ENCODE assay signal across 23 mouse cellular contexts in the genomic region with DNA sequence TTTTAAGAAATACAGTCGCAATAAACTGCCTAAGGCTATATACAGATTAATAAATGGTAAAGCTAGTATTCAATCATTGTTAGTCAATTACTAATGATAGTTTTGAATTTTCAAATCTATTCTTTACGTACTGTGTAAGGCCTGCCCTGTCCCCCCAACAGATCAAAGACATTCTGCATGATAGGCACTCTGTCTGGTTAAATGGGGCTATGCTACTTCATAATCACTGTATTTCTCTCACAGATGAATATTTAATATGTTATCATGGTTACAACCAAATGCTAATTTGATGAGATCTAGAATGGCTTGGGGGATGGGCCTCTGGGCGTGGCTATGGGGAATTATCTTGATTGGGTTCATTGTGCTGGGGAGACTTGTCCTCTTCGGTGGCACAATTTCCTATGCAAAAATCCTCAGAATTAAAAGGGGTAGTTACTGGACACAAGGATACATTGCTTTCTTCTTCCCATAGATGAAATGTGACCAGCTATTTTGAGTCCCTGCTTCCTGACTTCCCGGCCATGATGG. TPM values are rescaled to one million over a fixed set of nuclear protein-coding genes. Genes with fewer than 3 reads are reported as not detected.
DNase-seq lines count a peak whose midpoint lies in the region; ATAC-seq lines count a peak whose summit lies in the region.
"Had no signal": no experiment of that assay in that cellular context is flagged by ENCODE, and none has a peak within 500 bp of the region (broad histone marks: within the 10 kb centered on the region; RNA-seq: fewer than 3 reads in every experiment).

No protein-coding gene starts in this region.

- no peaks in the 10 kb centered on the region for H3K9me3 ChIP-seq in forebrain, embryonic 12.5 days
- no peaks in the 10 kb centered on the region for H3K9me3 ChIP-seq in forebrain, embryonic 11.5 days (ENCODE audit: control insufficient read depth, low read length)
- H3K9me3 ChIP-seq in hindbrain, embryonic 12.5 days (replicated peaks), result no peaks in the 10 kb centered on the region
- H3K9me3 ChIP-seq in hindbrain, embryonic 16.5 days (ENCODE audit: control insufficient read depth, low read length), result no peaks in the 10 kb centered on the region
- H3K9me3 ChIP-seq in neural tube, embryonic 12.5 days, result no peaks in the 10 kb centered on the region
- no peaks in the 10 kb centered on the region for H3K9me3 ChIP-seq in midbrain, embryonic 16.5 days (replicated peaks; ENCODE audit: control insufficient read depth, low read length, poor library complexity, severe bottlenecking)
- H3K9me3 ChIP-seq: embryonic facial prominence, embryonic 13.5 days; G1E; heart, embryonic 15.5 days had no signal

- H3K27me3 ChIP-seq in forebrain, embryonic 12.5 days, result no peaks in the 10 kb centered on the region
- H3K27me3 ChIP-seq in forebrain, embryonic 11.5 days (ENCODE audit: control insufficient read depth, insufficient read depth, low read length), result no peaks in the 10 kb centered on the region
- H3K27me3 ChIP-seq in hindbrain, embryonic 12.5 days, result no peaks in the 10 kb centered on the region
- no peaks in the 10 kb centered on the region for H3K27me3 ChIP-seq in hindbrain, embryonic 16.5 days (replicated peaks; ENCODE audit: control insufficient read depth, insufficient read depth, low read length)
- no peaks in the 10 kb centered on the region for H3K27me3 ChIP-seq in neural tube, embryonic 12.5 days (replicated peaks)
- no peaks in the 10 kb centered on the region for H3K27me3 ChIP-seq in midbrain, embryonic 16.5 days (ENCODE audit: control insufficient read depth, insufficient read depth, low read depth, low read length)
- H3K27me3 ChIP-seq: embryonic facial prominence, embryonic 13.5 days; heart, embryonic 15.5 days had no signal

- peak; percentile 33; the same call in 1 of the 2 replicates for ATAC-seq in forebrain, embryonic 12.5 days (ENCODE audit: low FRiP score)
- ATAC-seq in forebrain, embryonic 11.5 days (replicated peaks; ENCODE audit: low FRiP score), result no peak
- ATAC-seq in hindbrain, embryonic 12.5 days (ENCODE audit: low FRiP score), result 0 out of 2 replicates have a peak, but pooled peaks have one; percentile 54
- no peak for ATAC-seq in hindbrain, embryonic 16.5 days
- ATAC-seq in neural tube, embryonic 12.5 days (ENCODE audit: low FRiP score, low read depth), result 0 out of 2 replicates have a peak, but pooled peaks have one; percentile 37
- ATAC-seq in midbrain, embryonic 16.5 days, result peak; percentile 21; the same call in 1 of the 2 replicates
- ATAC-seq in frontal cortex, adult (ENCODE audit: low TSS enrichment), result no peak
- ATAC-seq: CD4-positive, CD25-positive, alpha-beta regulatory T cell, adult 4 months; hindbrain, postnatal 0 days had no signal

- WGBS in forebrain, embryonic 12.5 days, result 77% methylated on average over 5 of the region's 5 CpGs
- WGBS in forebrain, embryonic 11.5 days, result 81% methylated on average over 5 of the region's 5 CpGs
- 80% methylated on average over 5 of the region's 5 CpGs for WGBS in hindbrain, embryonic 12.5 days
- WGBS in hindbrain, embryonic 16.5 days, result 77% methylated on average over 5 of the region's 5 CpGs
- WGBS in neural tube, embryonic 12.5 days, result 73% methylated on average over 5 of the region's 5 CpGs
- 78% methylated on average over 5 of the region's 5 CpGs for WGBS in midbrain, embryonic 16.5 days

- no peaks in the 10 kb centered on the region for H3K36me3 ChIP-seq in forebrain, embryonic 12.5 days (replicated peaks)
- no peaks in the 10 kb centered on the region for H3K36me3 ChIP-seq in forebrain, embryonic 11.5 days (ENCODE audit: control insufficient read depth, insufficient read depth, low read length)
- H3K36me3 ChIP-seq in hindbrain, embryonic 12.5 days, result no peaks in the 10 kb centered on the region
- H3K36me3 ChIP-seq in hindbrain, embryonic 16.5 days (ENCODE audit: control insufficient read depth, insufficient read depth, low read length), result no peaks in the 10 kb centered on the region
- no peaks in the 10 kb centered on the region for H3K36me3 ChIP-seq in neural tube, embryonic 12.5 days
- no peaks in the 10 kb centered on the region for H3K36me3 ChIP-seq in midbrain, embryonic 16.5 days (ENCODE audit: control insufficient read depth, insufficient read depth, low read length)
- H3K36me3 ChIP-seq: embryonic facial prominence, embryonic 13.5 days had no signal

- H3K4me3 ChIP-seq in forebrain, embryonic 12.5 days (replicated peaks), result no peak overlapping the region
- no peak overlapping the region for H3K4me3 ChIP-seq in forebrain, embryonic 11.5 days (ENCODE audit: low read depth, low read length)
- H3K4me3 ChIP-seq in hindbrain, embryonic 12.5 days, result no peak overlapping the region
- no peak overlapping the region for H3K4me3 ChIP-seq in hindbrain, embryonic 16.5 days (ENCODE audit: low read length)
- H3K4me3 ChIP-seq in neural tube, embryonic 12.5 days, result no peak overlapping the region
- H3K4me3 ChIP-seq in midbrain, embryonic 16.5 days (ENCODE audit: low read depth, low read length), result no peak overlapping the region
- H3K4me3 ChIP-seq: embryonic facial prominence, embryonic 13.5 days; heart, adult 2 months; heart, embryonic 15.5 days had no signal

- H3K9ac ChIP-seq in forebrain, embryonic 12.5 days, result no peak overlapping the region
- no peak overlapping the region for H3K9ac ChIP-seq in forebrain, embryonic 11.5 days (ENCODE audit: low read length)
- H3K9ac ChIP-seq in hindbrain, embryonic 12.5 days, result no peak overlapping the region
- H3K9ac ChIP-seq in hindbrain, embryonic 16.5 days (ENCODE audit: low read depth, low read length), result no peak overlapping the region
- no peak overlapping the region for H3K9ac ChIP-seq in neural tube, embryonic 12.5 days
- no peak overlapping the region for H3K9ac ChIP-seq in midbrain, embryonic 16.5 days (ENCODE audit: low read depth, low read length)
- H3K9ac ChIP-seq: embryonic facial prominence, embryonic 13.5 days; heart, embryonic 15.5 days had no signal

- H3K27ac ChIP-seq in forebrain, embryonic 12.5 days, result no peak overlapping the region
- H3K27ac ChIP-seq in forebrain, embryonic 11.5 days (ENCODE audit: low read depth, low read length), result no peak overlapping the region
- no peak overlapping the region for H3K27ac ChIP-seq in hindbrain, embryonic 12.5 days
- no peak overlapping the region for H3K27ac ChIP-seq in hindbrain, embryonic 16.5 days (ENCODE audit: low read depth, low read length)
- H3K27ac ChIP-seq in neural tube, embryonic 12.5 days, result no peak overlapping the region
- no peak overlapping the region for H3K27ac ChIP-seq in midbrain, embryonic 16.5 days (ENCODE audit: low read length)
- H3K27ac ChIP-seq: embryonic facial prominence, embryonic 13.5 days; heart, adult 2 months; heart, embryonic 15.5 days; hindbrain, postnatal 0 days had no signal

- no peak overlapping the region for H3K4me2 ChIP-seq in forebrain, embryonic 12.5 days
- H3K4me2 ChIP-seq in forebrain, embryonic 11.5 days (ENCODE audit: low read depth, low read length, severe bottlenecking), result no peak overlapping the region
- no peak overlapping the region for H3K4me2 ChIP-seq in hindbrain, embryonic 12.5 days (replicated peaks)
- no peak overlapping the region for H3K4me2 ChIP-seq in hindbrain, embryonic 16.5 days (ENCODE audit: low read length)
- no peak overlapping the region for H3K4me2 ChIP-seq in neural tube, embryonic 12.5 days (replicated peaks)
- H3K4me2 ChIP-seq in midbrain, embryonic 16.5 days (ENCODE audit: low read length), result no peak overlapping the region
- H3K4me2 ChIP-seq: embryonic facial prominence, embryonic 13.5 days; heart, embryonic 11.5 days; heart, embryonic 15.5 days had no signal

- no peak for DNase-seq in forebrain, embryonic 11.5 days (ENCODE audit: low spot score)
- DNase-seq in neural tube, embryonic 10.5 days (ENCODE audit: extremely low spot score, low spot score), result no peak
- DNase-seq: adrenal gland, adult 8-10 months; adrenal gland, postnatal 36 days; B cell, adult 2 months; cerebellum, adult 11 months; cerebellum, adult 8-10 months; cerebellum, postnatal 36 days; gastrocnemius, postnatal 14 days; heart, adult 2 months; heart, postnatal 14 days had no signal

- H3K4me1 ChIP-seq in forebrain, embryonic 12.5 days, result no peaks in the 10 kb centered on the region; the same call in 1 of the 2 replicates
- no peaks in the 10 kb centered on the region for H3K4me1 ChIP-seq in forebrain, embryonic 11.5 days (replicated peaks; ENCODE audit: control insufficient read depth, insufficient read depth, low read length)
- H3K4me1 ChIP-seq in hindbrain, embryonic 12.5 days, result no peaks in the 10 kb centered on the region
- no peaks in the 10 kb centered on the region for H3K4me1 ChIP-seq in hindbrain, embryonic 16.5 days (ENCODE audit: control insufficient read depth, insufficient read depth, low read depth, low read length)
- H3K4me1 ChIP-seq in neural tube, embryonic 12.5 days, result no peaks in the 10 kb centered on the region
- H3K4me1 ChIP-seq in midbrain, embryonic 16.5 days (ENCODE audit: control insufficient read depth, insufficient read depth, low read length), result no peaks in the 10 kb centered on the region
- H3K4me1 ChIP-seq: embryonic facial prominence, embryonic 13.5 days; heart, embryonic 15.5 days had no signal

RNA-seq across cellular contexts. Expression of a gene that starts 13.5 kb away (rescaled TPM):
- 2.4 and 3.5 TPM in 2 replicates for polyA plus RNA-seq in forebrain, embryonic 12.5 days (2016; fragmentation: Nextera tagmentation; extraction: Ambion mirVana)
- 2.1 and 3.6 TPM in 2 replicates for polyA plus RNA-seq in forebrain, embryonic 11.5 days (2014; fragmentation: Nextera tagmentation; extraction: Ambion mirVana)
- 4.6 and 6.2 TPM in 2 replicates for polyA plus RNA-seq in hindbrain, embryonic 12.5 days (2016; fragmentation: Nextera tagmentation; extraction: Ambion mirVana)
- 2.5 and 3.6 TPM in 2 replicates for polyA plus RNA-seq in hindbrain, embryonic 16.5 days (2015; fragmentation: Nextera tagmentation; extraction: Ambion mirVana)
- 3.7 and 4.0 TPM in 2 replicates for polyA plus RNA-seq in neural tube, embryonic 12.5 days (2016; fragmentation: Nextera tagmentation; extraction: Ambion mirVana)
- 2.5 and 3.7 TPM in 2 replicates for polyA plus RNA-seq in midbrain, embryonic 16.5 days (2015; fragmentation: Nextera tagmentation; extraction: Ambion mirVana)

RNA-seq across cellular contexts. Expression of a gene that starts 13.9 kb away (rescaled TPM):
- polyA plus RNA-seq in forebrain, embryonic 12.5 days (2016; fragmentation: Nextera tagmentation; extraction: Ambion mirVana), result 48.2 and 56.7 TPM in 2 replicates
- 50.7 and 52.7 TPM in 2 replicates for polyA plus RNA-seq in forebrain, embryonic 11.5 days (2014; fragmentation: Nextera tagmentation; extraction: Ambion mirVana)
- 49.5 and 54.7 TPM in 2 replicates for polyA plus RNA-seq in hindbrain, embryonic 12.5 days (2016; fragmentation: Nextera tagmentation; extraction: Ambion mirVana)
- polyA plus RNA-seq in hindbrain, embryonic 16.5 days (2015; fragmentation: Nextera tagmentation; extraction: Ambion mirVana), result 32.7 and 33.0 TPM in 2 replicates
- polyA plus RNA-seq in neural tube, embryonic 12.5 days (2016; fragmentation: Nextera tagmentation; extraction: Ambion mirVana), result 52.9 and 58.7 TPM in 2 replicates
- 33.4 and 38.1 TPM in 2 replicates for polyA plus RNA-seq in midbrain, embryonic 16.5 days (2015; fragmentation: Nextera tagmentation; extraction: Ambion mirVana)

Comparison
In these comparisons a context has a peak if more than half of its experiments do, and no peak if none do; other contexts are left out.
1. ATAC-seq: peak in forebrain, embryonic 12.5 days (single experiment), hindbrain, embryonic 12.5 days (single experiment), neural tube, embryonic 12.5 days (single experiment) and midbrain, embryonic 16.5 days (single experiment); none in forebrain, embryonic 11.5 days (single experiment), hindbrain, embryonic 16.5 days (single experiment) and frontal cortex, adult (single experiment).